Mouse (Mus musculus): Measurements from ENCODE around the gene Clrn3. TPM values are rescaled to one million over a fixed set of nuclear protein-coding genes. Genes with fewer than 3 reads are reported as not detected.
"Not testable (repeated sequence)": the region's sequence is repeated elsewhere in the genome, so short reads cannot be mapped to it uniquely, and the experiment has no call there.

Clrn3 gene
- not detected for total RNA-seq (2021)

DNA sequence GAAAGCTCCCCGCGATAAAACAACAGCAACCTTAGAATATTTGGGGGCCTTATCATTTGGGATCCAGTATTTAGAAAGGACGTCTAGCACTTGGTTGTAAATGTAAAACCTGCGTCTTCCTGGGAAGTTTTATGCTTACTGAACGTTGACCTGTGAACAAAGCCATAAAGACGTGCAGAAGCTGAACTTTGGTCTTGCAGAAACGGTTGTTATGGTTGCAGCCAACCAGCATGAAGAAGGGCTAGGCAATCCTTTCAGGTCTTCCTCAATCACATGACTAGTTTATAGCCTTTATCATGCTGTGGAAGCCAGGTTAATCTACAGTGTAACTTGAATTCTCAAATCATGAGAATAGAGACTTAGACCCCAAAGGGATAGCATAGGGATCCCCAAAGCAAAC is at the start of gene Clrn3:
TSS of gene Clrn3 (minus strand) at position 140 of the 400 bp plus-strand sequence.
- intact Hi-C loops (cut with DNase I): no loop called here
- no peak for DNase-seq (ENCODE audit: extremely low spot score in 1 of 2, low spot score in 2 of 2)

DNA sequence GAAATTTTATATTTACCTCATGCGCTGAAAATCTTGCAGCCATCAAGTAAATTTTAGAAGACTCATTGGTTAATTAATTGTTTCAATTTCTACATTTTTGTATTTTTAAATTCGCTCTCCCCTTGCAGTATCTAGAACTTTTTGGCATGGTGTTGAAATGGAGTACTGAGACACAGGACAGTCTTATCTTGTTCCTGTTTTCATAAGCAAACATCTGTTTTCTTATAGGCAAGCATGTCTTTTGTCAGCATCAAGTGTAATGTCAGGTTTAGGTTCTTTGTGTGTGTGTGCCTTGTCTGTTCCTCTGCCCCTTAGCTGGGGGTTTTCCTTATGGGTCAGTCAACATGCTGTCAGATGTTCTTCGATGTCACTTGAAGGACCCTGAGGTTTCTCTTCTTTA is 47.9 kb upstream of the Clrn3 start:
- DNase-seq (ENCODE audit: extremely low spot score in 1 of 2, low spot score in 2 of 2): no peak
- intact Hi-C loops (cut with DNase I): no loop called here

DNA sequence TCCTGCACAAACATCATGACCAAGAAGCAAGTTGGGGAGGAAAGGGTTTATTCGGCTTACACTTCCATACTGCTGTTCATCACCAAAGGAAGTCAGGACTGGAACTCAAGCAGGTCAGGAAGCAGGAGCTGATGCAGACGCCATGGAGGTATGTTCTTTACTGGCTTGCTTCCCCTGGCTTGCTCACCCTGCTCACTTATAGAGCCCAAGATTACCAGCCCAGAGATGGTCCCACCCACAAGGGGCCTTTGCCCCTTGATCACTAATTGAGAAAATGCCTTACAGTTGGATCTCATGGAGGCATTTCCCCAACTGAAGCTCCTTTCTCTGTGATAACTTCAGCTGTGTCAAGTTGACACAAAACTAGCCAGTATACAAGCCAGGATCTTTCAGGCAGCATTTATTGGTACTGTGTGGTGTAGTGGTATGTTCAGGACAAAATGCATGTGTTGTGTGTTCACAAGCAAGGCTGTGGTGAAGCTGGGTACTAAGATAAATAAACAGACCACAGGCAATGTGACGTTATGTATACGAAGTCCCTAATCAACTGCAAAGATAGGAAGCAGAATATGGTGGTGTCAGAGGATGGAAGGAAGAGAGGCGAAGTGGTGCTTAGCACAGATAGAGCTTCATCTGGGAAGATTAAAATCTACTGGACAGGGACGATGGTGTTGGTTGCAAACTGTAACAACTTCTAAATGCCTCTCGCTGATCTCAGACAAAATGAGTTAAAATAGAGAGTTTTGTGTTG is 47.0 kb upstream of the Clrn3 start:
- intact Hi-C loops (cut with DNase I): not testable (repeated sequence)

DNA sequence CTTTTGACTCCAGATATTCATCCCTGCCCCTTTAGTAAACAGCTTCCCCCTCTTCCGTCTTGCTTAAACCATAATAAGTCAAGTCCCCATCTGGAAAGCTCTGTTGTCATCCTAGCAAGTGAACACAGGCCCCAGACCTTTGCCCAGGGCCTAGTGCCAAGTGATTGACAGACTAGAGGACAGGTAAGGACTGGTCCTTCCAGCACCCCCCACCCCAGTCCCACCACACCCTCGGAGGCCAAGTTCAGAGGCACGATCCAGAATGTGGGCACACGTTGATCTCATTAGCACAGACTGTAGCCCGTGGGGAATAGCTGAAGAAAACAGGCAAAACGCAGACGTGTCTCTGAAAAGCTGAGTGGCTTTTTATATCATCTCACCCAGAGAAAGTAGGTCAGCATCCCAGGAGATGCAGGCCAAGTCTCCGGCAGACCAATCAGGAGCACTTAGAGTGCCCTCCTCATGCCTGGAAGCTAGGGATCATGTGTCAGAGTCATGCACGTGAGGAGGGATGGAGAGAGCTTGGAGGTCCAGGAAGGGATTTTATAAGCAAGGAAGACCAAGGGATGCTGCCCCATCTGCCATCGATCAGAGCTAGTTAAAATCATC is 43.6 kb upstream of the Clrn3 start:
- DNase-seq (ENCODE audit: extremely low spot score in 1 of 2, low spot score in 2 of 2): no peak
- intact Hi-C loops (cut with DNase I): no loop called here

More for the DNA sequence above, 47.0 kb upstream of the Clrn3 start:
- DNase-seq (ENCODE audit: extremely low spot score in 1 of 2, low spot score in 2 of 2): not testable (repeated sequence)

GRCm38 (mm10) chr7:135571392-135571791 is 42.9 kb upstream of the Clrn3 start:
- no peak for DNase-seq (ENCODE audit: extremely low spot score in 1 of 2, low spot score in 2 of 2)
- intact Hi-C loops (cut with DNase I): no loop called here

GRCm38 (mm10) chr7:135568550-135568949 is 40.1 kb upstream of the Clrn3 start:
- intact Hi-C loops (cut with DNase I): no loop called here
- DNase-seq (ENCODE audit: extremely low spot score in 1 of 2, low spot score in 2 of 2): no peak

DNA sequence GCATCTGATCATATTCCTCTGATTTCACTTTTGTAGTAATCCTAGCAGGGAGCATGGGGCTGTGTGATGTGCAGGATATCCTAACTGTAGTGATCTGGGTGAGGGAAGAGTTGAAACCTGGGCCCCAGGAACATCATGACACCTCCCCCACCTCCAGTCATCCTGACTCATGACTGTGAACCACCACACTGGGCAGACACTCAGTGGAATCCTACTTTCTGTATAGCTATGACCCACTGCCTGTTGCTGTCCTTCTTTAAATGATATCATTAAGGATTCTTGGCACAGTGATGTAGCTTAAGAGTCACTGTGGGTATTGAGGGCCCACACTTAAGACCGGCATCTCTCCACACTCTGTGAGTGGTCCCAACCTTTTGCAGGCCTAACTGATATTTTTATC is 39.1 kb upstream of the Clrn3 start:
- intact Hi-C loops (cut with DNase I): no loop called here
- DNase-seq (ENCODE audit: extremely low spot score in 1 of 2, low spot score in 2 of 2): no peak

DNA sequence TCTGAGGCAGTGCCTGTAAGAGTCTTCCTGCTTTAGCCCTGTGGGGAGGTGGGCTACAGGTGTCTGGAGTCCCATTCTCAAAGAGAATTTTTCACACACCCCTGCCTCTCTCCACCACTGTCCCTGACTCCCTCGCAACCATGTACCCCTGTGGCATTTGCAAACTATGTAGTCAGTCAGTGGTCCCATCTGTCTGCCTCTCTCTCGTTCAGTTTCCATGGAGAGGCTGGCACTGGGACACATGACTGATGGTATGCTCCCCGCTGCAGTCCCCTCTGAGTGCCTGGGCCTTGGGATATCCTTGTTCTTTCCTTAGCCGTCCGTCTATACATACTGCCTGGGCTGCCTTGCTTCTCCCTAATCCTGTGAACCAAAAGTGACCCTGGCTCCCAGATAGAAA is 37.6 kb upstream of the Clrn3 start:
- no peak for DNase-seq (ENCODE audit: extremely low spot score in 1 of 2, low spot score in 2 of 2)
- intact Hi-C loops (cut with DNase I): no loop called here

DNA sequence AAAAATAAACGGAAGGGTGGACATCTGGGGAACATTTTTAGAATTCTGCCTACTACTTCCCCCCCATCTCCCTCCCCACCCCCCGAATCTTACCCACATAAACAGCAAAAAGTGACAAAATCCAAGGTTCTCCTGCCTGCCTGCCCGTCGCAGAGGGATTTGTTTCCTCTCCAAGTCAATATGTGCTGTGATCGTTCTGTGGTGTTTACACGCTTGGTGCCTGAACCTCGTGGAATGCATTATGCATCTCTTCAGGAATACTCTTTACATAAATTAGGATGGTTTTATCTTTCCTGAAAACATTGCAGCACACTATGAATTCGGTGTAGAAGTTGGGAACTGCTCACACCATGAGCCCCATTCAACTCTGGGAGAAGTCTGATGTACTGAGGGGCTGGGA is 35.6 kb upstream of the Clrn3 start:
- intact Hi-C loops (cut with DNase I): no loop called here
- no peak for DNase-seq (ENCODE audit: extremely low spot score in 1 of 2, low spot score in 2 of 2)

DNA sequence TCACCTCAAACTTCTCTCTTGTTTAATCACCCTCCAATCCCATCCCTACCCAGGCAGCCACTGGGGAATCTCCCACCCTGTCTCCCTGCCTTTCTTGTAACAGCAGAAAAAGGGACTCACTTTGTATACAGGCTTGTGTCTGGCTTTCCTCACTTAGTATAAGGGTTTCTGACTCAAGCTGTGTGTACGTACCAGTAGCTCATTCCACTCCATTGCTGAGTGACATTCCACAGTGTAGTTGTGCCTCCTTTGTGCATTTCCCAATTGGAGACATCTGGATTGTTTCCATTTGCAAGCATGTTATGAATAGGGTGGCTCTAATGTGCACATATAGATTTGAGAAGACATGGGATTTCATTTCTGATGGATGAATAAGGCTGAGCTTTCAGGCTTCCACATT is 31.8 kb upstream of the Clrn3 start:
- no peak for DNase-seq (ENCODE audit: extremely low spot score in 1 of 2, low spot score in 2 of 2)
- intact Hi-C loops (cut with DNase I): no loop called here

DNA sequence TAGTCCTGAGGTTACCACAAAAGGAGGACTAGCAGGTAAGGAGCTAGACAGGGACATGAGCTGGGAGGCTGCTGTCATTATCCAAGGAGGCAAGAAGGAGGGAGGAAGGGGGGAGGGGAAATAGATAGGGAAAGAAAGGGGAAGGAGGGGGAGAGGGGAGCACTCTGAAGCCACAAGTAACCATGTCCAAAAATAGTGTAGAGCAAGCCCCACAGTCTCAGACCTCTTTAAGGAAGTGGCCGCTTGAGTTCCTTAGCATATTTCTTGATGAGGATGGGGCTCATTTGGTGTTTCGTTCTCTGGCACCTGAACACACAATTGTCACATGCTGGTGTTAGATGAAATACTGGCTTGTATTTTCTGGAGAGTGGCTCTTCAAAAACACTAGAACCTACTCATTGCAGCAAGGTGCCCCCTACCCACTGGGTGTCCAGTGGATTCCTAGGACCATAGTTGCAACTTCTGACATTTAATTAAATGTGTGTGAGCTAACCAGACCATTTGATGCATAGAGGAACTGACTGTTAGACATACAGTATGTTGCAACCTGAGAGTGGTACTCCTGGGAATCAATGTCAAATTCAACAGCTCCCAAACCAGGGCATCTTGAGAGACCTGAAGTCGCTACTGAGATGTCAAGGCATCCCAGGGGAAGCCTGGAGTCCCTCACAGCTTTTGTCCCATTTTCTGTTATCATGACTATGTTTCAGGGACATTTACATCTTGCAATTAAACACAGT is 28.4 kb upstream of the Clrn3 start:
- DNase-seq (ENCODE audit: extremely low spot score in 1 of 2, low spot score in 2 of 2): no peak
- intact Hi-C loops (cut with DNase I): no loop called here

DNA sequence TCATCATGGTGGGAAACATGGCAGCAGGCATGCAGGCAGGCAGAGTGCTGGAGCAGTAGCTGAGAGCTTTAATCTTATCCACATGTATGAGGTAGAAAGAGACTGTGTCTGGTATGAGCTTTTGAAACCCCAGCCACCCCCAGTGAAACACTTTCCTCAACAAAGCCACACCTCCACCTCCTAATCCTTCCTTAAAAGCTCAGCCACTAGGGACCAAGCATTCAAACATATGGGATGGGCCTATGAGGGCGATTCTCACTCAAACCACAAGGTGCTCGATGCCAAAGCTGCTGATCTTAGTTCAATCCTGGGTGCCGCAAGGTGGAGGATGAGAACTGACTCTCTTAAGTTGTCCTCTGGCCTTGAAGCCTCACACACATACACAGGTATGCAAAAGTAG is 25.1 kb upstream of the Clrn3 start:
- no peak for DNase-seq (ENCODE audit: extremely low spot score in 1 of 2, low spot score in 2 of 2)
- intact Hi-C loops (cut with DNase I): no loop called here

- DNase-seq (ENCODE audit: extremely low spot score in 1 of 2, low spot score in 2 of 2): no peak
- intact Hi-C loops (cut with DNase I): no loop called here
These were observed 23.1 kb upstream of the Clrn3 start for GRCm38 (mm10) chr7:135551547-135551946.

DNA sequence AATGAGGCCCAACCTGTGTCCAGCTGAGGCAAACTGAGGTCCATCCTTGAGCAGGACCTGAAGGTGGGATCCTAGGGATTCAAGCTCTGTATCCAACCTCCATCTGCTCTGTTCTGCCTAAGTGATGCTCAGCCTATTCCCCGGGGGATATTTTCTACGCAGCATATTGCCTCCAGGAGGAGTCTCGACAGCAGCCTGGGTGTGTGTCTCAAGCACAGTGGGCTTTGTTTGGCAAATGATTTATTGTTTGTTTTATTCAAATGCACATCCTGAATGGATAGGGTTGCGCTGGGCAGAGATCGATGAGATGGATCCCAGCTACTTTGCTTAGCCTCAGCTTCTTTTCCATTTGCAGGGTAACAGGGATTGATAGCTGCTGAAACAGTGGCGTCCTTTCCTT is 20.0 kb upstream of the Clrn3 start:
- intact Hi-C loops (cut with DNase I): no loop called here
- DNase-seq (ENCODE audit: extremely low spot score in 1 of 2, low spot score in 2 of 2): no peak

GRCm38 (mm10) chr7:135546530-135546929 is 18.1 kb upstream of the Clrn3 start:
- intact Hi-C loops (cut with DNase I): no loop called here
- no peak for DNase-seq (ENCODE audit: extremely low spot score in 1 of 2, low spot score in 2 of 2)

DNA sequence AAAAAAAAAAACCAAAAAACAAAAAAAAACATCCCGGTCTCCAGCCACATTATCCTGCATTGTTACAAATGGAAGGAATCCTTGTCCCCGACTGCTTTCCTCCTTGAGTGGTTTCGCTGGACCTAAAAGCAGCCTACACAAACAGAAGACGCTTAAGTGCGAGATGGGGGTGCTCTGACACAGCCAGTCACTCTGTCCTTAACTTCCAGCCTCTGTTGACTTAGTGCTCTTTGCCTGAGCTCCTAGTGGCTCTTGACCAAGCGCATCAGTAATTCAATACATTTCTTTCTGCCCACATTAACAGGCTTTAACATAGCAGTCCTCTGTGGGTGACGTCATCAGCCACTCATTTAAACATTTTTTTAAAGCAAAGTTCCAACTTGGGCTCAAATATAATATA is 17.5 kb upstream of the Clrn3 start:
- intact Hi-C loops (cut with DNase I): no loop called here
- no peak for DNase-seq (ENCODE audit: extremely low spot score in 1 of 2, low spot score in 2 of 2)

GRCm38 (mm10) chr7:135544321-135544720 is 15.9 kb upstream of the Clrn3 start:
- no peak for DNase-seq (ENCODE audit: extremely low spot score in 1 of 2, low spot score in 2 of 2)
- intact Hi-C loops (cut with DNase I): no loop called here

DNA sequence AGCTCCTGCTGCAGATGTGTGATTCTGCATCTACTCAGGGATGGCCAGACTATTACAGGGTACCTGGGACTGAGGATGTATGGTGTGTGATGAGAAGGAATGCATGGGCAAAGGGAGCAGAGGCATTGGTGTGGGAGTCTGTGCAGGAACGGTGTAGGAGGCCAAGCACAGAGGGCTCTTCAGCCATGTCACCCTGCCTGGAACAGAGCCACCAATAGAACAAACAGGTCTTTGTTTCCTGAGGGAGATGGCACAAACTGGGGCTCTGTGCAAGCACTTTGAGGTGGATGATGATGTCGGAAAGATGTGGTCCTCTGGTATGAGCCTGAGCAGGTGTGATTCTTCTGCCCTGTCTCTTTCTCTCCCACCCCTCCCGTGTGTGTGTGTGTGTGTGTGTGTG is 14.6 kb upstream of the Clrn3 start:
- peak in 1 of 2 experiments; percentile 39 for DNase-seq (ENCODE audit: extremely low spot score in 1 of 2, low spot score in 2 of 2)
- intact Hi-C loops (cut with DNase I): no loop called here

DNA sequence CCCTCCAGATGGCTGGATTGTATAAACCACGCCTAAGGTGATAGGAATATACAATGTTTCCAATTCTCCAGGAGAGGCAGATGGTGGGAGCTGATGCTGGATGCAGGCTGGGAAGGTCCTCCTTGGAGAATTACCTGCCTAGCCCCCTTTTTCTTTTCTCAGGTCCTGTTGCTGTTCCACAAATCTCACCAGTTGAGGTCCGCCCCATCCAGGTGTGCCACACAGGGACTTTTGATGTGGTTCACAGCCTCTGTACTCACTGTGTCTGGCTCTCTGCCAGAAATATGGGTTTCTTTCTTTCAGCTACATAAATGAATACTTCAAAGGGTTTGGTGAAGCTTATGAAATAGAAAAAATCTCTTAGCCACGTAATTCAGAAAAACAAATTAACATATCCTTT is 13.8 kb upstream of the Clrn3 start:
- DNase-seq (ENCODE audit: extremely low spot score in 1 of 2, low spot score in 2 of 2): no peak
- intact Hi-C loops (cut with DNase I): no loop called here

GRCm38 (mm10) chr7:135539429-135539828 is 11.0 kb upstream of the Clrn3 start:
- intact Hi-C loops (cut with DNase I): loop anchor here (5.0 kb wide), 2 partner anchors 48 to 198 kb away; no protein-coding TSS in a partner anchor
- no peak for DNase-seq (ENCODE audit: extremely low spot score in 1 of 2, low spot score in 2 of 2)
